9 mouse cellular contexts compared by ENCODE assay signal in genomic region chr12:17661483-17661920, GRCm38 (mm10). TPM values are rescaled to one million over a fixed set of nuclear protein-coding genes. Genes with fewer than 3 reads are reported as not detected.
A peak's percentile ranks its signal among the peaks of the same experiment; 100 is the strongest.
DNase-seq lines count a peak whose midpoint lies in the region; ATAC-seq and TF ChIP-seq lines count a peak whose summit lies in the region.
"Had no signal": no experiment of that assay in that cellular context is flagged by ENCODE, and none has a peak within 500 bp of the region (broad histone marks: within the 10 kb centered on the region; RNA-seq: fewer than 3 reads in every experiment).

No protein-coding gene starts in this region.

- TF ChIP-seq CTCF in thymus, adult 2 months (IDR thresholded peaks at IDR 0.05; ENCODE audit: borderline replicate concordance, control insufficient read depth, extremely low read depth, insufficient read depth, low read length, poor library complexity), result no peak

- peak; percentile 88 for ATAC-seq in embryonic facial prominence, embryonic 13.5 days (ENCODE audit: insufficient number of reproducible peaks, insufficient read depth, low FRiP score, low TSS enrichment, low read depth)
- peak; percentile 63 for ATAC-seq in hindbrain, embryonic 16.5 days
- peak; percentile 56 for ATAC-seq in lung, embryonic 16.5 days (ENCODE audit: low read depth)
- peak; percentile 67 for ATAC-seq in stomach, embryonic 14.5 days (ENCODE audit: insufficient number of reproducible peaks, insufficient read depth, low FRiP score, low read depth)

- H3K4me1 ChIP-seq in thymus, adult 2 months (replicated peaks; ENCODE audit: control insufficient read depth, insufficient read depth, low read length), result peaks cover 7% of the 10 kb centered on the region
- H3K4me1 ChIP-seq in embryonic facial prominence, embryonic 13.5 days, result peaks cover 15% of the 10 kb centered on the region
- peaks cover 2% of the 10 kb centered on the region; the same call in 1 of the 2 replicates for H3K4me1 ChIP-seq in hindbrain, embryonic 16.5 days (ENCODE audit: control insufficient read depth, insufficient read depth, low read depth, low read length)
- no peaks in the 10 kb centered on the region for H3K4me1 ChIP-seq in lung, embryonic 16.5 days (replicated peaks; ENCODE audit: control insufficient read depth, insufficient read depth, low read length)
- no peaks in the 10 kb centered on the region for H3K4me1 ChIP-seq in stomach, embryonic 14.5 days (ENCODE audit: control insufficient read depth, insufficient read depth, low read length)

- no peak for TF ChIP-seq POLR2A in thymus, adult 2 months (IDR thresholded peaks at IDR 0.05; ENCODE audit: control insufficient read depth, extremely low read depth, insufficient read depth, low read length, poor library complexity)

- H3K4me2 ChIP-seq in embryonic facial prominence, embryonic 13.5 days, result no peak overlapping the region
- H3K4me2 ChIP-seq in hindbrain, embryonic 16.5 days (ENCODE audit: low read length), result no peak overlapping the region
- 0 out of 2 replicates have a peak overlapping the region, but pooled peaks have one; percentile 5 for H3K4me2 ChIP-seq in lung, embryonic 16.5 days (ENCODE audit: low read depth, low read length)
- H3K4me2 ChIP-seq in stomach, embryonic 14.5 days (replicated peaks; ENCODE audit: low read depth, low read length), result no peak overlapping the region

- H3K27me3 ChIP-seq in thymus, adult 2 months (ENCODE audit: control insufficient read depth, insufficient read depth, low read length), result no peaks in the 10 kb centered on the region
- no peaks in the 10 kb centered on the region for H3K27me3 ChIP-seq in embryonic facial prominence, embryonic 13.5 days
- H3K27me3 ChIP-seq in hindbrain, embryonic 16.5 days (replicated peaks; ENCODE audit: control insufficient read depth, insufficient read depth, low read length), result no peaks in the 10 kb centered on the region
- H3K27me3 ChIP-seq in lung, embryonic 16.5 days (ENCODE audit: control insufficient read depth, insufficient read depth, low read depth, low read length), result no peaks in the 10 kb centered on the region
- H3K27me3 ChIP-seq in stomach, embryonic 14.5 days (ENCODE audit: control insufficient read depth, insufficient read depth, low read length), result no peaks in the 10 kb centered on the region

- H3K9me3 ChIP-seq in embryonic facial prominence, embryonic 13.5 days, result peaks cover 3% of the 10 kb centered on the region; the same call in 1 of the 2 replicates
- no peaks in the 10 kb centered on the region for H3K9me3 ChIP-seq in hindbrain, embryonic 16.5 days (ENCODE audit: control insufficient read depth, low read length)
- H3K9me3 ChIP-seq in lung, embryonic 16.5 days (ENCODE audit: control insufficient read depth, low read length), result no peaks in the 10 kb centered on the region; the same call in 1 of the 2 replicates
- H3K9me3 ChIP-seq in stomach, embryonic 14.5 days (ENCODE audit: control insufficient read depth, low read depth, low read length), result no peaks in the 10 kb centered on the region

- H3K36me3 ChIP-seq in thymus, adult 2 months (ENCODE audit: control insufficient read depth, insufficient read depth, low read length), result no peaks in the 10 kb centered on the region
- H3K36me3 ChIP-seq in embryonic facial prominence, embryonic 13.5 days, result no peaks in the 10 kb centered on the region
- no peaks in the 10 kb centered on the region for H3K36me3 ChIP-seq in hindbrain, embryonic 16.5 days (ENCODE audit: control insufficient read depth, insufficient read depth, low read length)
- no peaks in the 10 kb centered on the region for H3K36me3 ChIP-seq in lung, embryonic 16.5 days (ENCODE audit: control insufficient read depth, insufficient read depth, low read length)
- no peaks in the 10 kb centered on the region for H3K36me3 ChIP-seq in stomach, embryonic 14.5 days (ENCODE audit: control insufficient read depth, insufficient read depth, low read length)

- 41% methylated on average over 4 of the region's 4 CpGs for WGBS in thymus, adult 2 months
- WGBS in embryonic facial prominence, embryonic 13.5 days, result 5% methylated on average over 4 of the region's 4 CpGs
- WGBS in hindbrain, embryonic 16.5 days, result 5% methylated on average over 4 of the region's 4 CpGs
- WGBS in lung, embryonic 16.5 days, result 0% methylated on average over 4 of the region's 4 CpGs
- WGBS in stomach, embryonic 14.5 days, result 6% methylated on average over 4 of the region's 4 CpGs

- H3K9ac ChIP-seq in embryonic facial prominence, embryonic 13.5 days, result no peak overlapping the region
- H3K9ac ChIP-seq in hindbrain, embryonic 16.5 days (ENCODE audit: low read depth, low read length), result no peak overlapping the region
- H3K9ac ChIP-seq in lung, embryonic 16.5 days (ENCODE audit: low read length), result no peak overlapping the region
- H3K9ac ChIP-seq in stomach, embryonic 14.5 days (replicated peaks; ENCODE audit: low read depth, low read length), result no peak overlapping the region
- H3K9ac ChIP-seq: liver, embryonic 14.5 days had no signal

- H3K4me3 ChIP-seq in thymus, adult 2 months (ENCODE audit: control insufficient read depth, insufficient read depth, low read length), result no peak overlapping the region
- no peak overlapping the region for H3K4me3 ChIP-seq in embryonic facial prominence, embryonic 13.5 days
- no peak overlapping the region for H3K4me3 ChIP-seq in hindbrain, embryonic 16.5 days (ENCODE audit: low read length)
- no peak overlapping the region for H3K4me3 ChIP-seq in lung, embryonic 16.5 days (ENCODE audit: low read length)
- H3K4me3 ChIP-seq in stomach, embryonic 14.5 days (ENCODE audit: low read depth, low read length), result no peak overlapping the region

- no peak overlapping the region for H3K27ac ChIP-seq in thymus, adult 2 months (ENCODE audit: control insufficient read depth, insufficient read depth, low read length)
- no peak overlapping the region for H3K27ac ChIP-seq in embryonic facial prominence, embryonic 13.5 days
- H3K27ac ChIP-seq in hindbrain, embryonic 16.5 days (ENCODE audit: low read depth, low read length), result no peak overlapping the region
- no peak overlapping the region for H3K27ac ChIP-seq in lung, embryonic 16.5 days (ENCODE audit: low read length)
- H3K27ac ChIP-seq in stomach, embryonic 14.5 days (ENCODE audit: low read length), result no peak overlapping the region
- H3K27ac ChIP-seq: liver, embryonic 14.5 days had no signal

- DNase-seq in thymus, postnatal 0 days (ENCODE audit: low spot score), result peak; percentile 34
- DNase-seq in thymus, adult 2 months, result no peak
- DNase-seq in spleen, postnatal 14 days (ENCODE audit: low spot score in 2 of 2), result no peak
- no peak for DNase-seq in frontal cortex, postnatal 25 days (ENCODE audit: low spot score in 2 of 2)

RNA-seq across cellular contexts. Expression of gene Hpcal1, which starts 29.2 kb away (rescaled TPM):
- polyA plus RNA-seq in thymus, postnatal 0 days (2015; fragmentation: Nextera tagmentation; extraction: Ambion mirVana), result 145 and 152 TPM in 2 replicates
- 322 and 334 TPM in 2 replicates for polyA plus RNA-seq in thymus, adult 2 months (2012; rRNA removed)
- polyA plus RNA-seq in embryonic facial prominence, embryonic 13.5 days (2015; fragmentation: Nextera tagmentation; extraction: Ambion mirVana), result 51.4 and 57.6 TPM in 2 replicates
- polyA plus RNA-seq in hindbrain, embryonic 16.5 days (2015; fragmentation: Nextera tagmentation; extraction: Ambion mirVana), result 150 and 167 TPM in 2 replicates
- polyA plus RNA-seq in lung, embryonic 16.5 days (2015; fragmentation: Nextera tagmentation; extraction: Ambion mirVana), result 94.5 and 102 TPM in 2 replicates
- 55.3 and 57.5 TPM in 2 replicates for polyA plus RNA-seq in stomach, embryonic 14.5 days (2014; fragmentation: Nextera tagmentation; extraction: Ambion mirVana)
